Mouse (Mus musculus) hindlimb bud, embryonic 11.5 days (tissue): ENCODE results near the gene Rcn3.
A peak's percentile ranks its signal among the peaks of the same experiment; 100 is the strongest.

ENCODE experiments used
- DNase-seq: peaks from one replicate; pipeline ENCODE4 v3.0.0-alpha.2; 2012; ENCODE audit warnings: low read depth, low spot score; ENCODE audit errors: extremely low spot score

Rcn3 gene

GRCm38 (mm10) chr7:45050945-45051600, 40.9 kb downstream of the Rcn3 start:
- peak; percentile 80 for DNase-seq

- DNase-seq = no peak
Observed at GRCm38 (mm10) chr7:45048923-45049657, 42.9 kb downstream of the Rcn3 start.

- DNase-seq = no peak
Observed at GRCm38 (mm10) chr7:45048001-45048890, 43.8 kb downstream of the Rcn3 start.

GRCm38 (mm10) chr7:45047491-45047890, 44.5 kb downstream of the Rcn3 start:
- DNase-seq = no peak

DNA sequence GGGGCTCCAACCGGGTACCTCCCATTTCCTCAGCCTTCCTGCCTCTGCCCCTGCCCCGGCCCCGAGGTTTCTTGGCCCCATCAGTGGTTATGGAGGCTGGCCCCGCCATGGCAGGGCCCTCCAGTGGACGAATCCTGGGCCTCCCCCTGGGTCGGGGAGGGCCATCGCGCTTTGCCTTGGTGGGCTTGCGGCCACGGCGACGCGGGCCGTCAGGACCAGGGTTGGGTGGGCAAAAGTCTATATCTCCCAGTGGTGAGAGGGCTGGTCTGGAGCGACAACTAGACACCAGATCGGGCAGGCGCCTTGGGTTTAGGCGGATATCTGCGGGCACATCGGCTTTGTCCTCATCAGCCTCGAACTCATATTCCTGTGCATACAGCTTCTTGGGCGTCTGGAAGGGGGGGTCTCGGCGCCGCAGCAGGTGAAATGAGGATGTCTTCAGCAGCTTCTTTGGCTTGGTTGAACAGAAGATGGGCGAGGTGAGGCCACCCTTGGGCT, 45.1 kb downstream of the Rcn3 start:
- DNase-seq = no peak

- DNase-seq = no peak
Observed at GRCm38 (mm10) chr7:45045741-45046140, 46.3 kb downstream of the Rcn3 start.

DNA sequence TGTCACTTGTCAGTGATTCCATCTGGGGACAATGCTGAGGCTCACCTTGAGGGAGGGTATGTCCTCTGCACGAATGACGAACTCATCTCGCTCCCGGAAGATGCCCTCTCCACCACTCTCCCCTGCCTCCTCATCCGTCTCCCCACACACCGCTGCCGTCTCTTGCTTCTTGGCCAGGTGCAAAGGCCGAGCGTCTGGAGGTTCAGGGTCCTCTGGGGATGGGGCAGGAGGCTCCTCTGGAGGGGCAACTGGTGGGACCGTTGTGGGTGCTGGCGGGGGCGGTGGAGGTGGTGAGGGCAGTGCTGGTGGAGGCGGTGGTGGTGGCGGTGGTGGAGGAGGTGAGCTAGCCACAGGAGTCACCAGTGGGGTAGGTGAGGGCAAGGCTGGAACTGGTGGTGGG, 48.7 kb downstream of the Rcn3 start:
- DNase-seq = no peak

GRCm38 (mm10) chr7:45040851-45041250, 51.2 kb downstream of the Rcn3 start:
- no peak for DNase-seq

GRCm38 (mm10) chr7:45038411-45038810, 53.6 kb downstream of the Rcn3 start:
- DNase-seq = no peak

GRCm38 (mm10) chr7:45037720-45038361, 54.2 kb downstream of the Rcn3 start:
- no peak for DNase-seq

- DNase-seq = no peak
Observed at GRCm38 (mm10) chr7:45036702-45037101, 55.3 kb downstream of the Rcn3 start.

GRCm38 (mm10) chr7:45035631-45036030, 56.4 kb downstream of the Rcn3 start:
- no peak for DNase-seq

- DNase-seq = no peak
Observed at GRCm38 (mm10) chr7:45033722-45034359, 58.2 kb downstream of the Rcn3 start.
